Mouse (Mus musculus): ENCODE measurements at regions not wholly inside any gene's neighbourhood (a gene's known extent, or its start where the extent isn't known, plus 50 kb on each side); places are given as distances from the start of the nearest gene placed in this dataset.

DNA sequence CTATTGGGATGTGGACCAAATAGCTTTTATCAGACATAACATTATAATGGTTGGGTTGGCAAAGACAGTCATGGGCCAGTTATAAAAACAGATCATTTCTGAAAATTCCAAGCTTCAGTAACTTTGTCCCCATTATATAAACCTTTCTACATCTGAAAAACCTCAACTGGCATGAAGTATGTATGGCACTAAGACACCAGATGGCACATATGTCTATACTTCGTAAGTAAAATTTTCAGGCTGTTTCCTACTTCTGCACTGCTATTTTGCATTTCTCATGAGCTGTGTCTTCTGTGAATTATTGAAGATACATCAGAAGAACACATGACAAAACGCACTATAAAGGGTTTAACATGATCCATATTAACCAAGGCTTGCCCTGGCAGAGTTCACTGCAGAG is 428.1 kb downstream of the Pom121l12 start:
- DNase-seq (ENCODE audit: low read depth, low spot score) = no peak

DNA sequence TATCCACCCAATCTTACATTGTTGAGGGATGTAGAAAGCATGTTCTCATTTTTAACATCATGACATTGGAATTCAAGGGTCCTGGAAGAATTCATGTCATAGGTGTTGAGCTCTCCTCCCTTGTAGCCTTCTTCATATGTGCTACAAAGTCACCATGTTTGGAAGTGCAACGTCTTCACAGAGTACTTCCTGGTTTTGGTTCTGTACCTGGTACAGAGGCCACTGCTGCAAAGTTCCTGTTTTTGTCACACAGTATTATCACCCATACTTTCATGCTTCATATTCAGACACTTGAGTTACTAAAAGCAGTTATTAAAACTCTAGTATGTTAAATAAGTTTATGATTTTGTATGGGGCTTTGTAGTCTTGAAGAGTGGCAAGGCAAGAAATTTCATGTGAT is 443.1 kb downstream of the Pom121l12 start:
- no peak for DNase-seq (ENCODE audit: low read depth, low spot score)

DNA sequence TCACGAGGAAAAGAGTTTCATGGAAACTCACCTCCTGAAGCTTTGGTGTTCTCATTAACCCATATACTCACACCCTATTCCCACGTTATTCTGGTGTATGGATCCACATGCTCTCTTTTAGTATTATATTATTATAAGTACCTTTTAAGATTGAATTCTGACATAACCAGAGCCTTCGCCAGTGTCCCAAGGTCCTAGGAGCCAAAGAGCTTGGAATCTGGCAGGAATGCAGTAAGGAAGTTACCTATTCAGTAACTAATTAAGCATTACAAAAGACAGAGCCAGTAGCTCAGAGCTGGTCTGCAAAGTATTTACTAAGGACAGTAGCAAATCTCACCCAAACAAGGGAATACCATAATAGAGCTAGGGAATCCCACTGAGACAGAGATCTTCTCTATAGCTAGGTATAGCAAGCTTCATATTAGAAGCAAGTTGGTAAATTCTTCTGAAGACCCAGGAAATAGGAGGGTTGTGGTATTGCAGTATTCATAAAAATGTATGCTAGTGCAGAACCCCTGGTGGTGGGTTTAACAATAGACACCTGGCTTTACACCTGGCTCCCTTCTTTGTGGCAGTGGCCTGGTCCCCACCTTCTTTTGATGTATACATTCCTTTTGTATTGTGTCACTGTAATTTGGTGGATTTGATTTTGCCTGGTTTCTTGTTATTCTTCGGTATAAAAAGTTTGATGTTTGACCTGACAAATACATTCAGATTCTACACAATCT is 490.0 kb downstream of the Pom121l12 start:
- DNase-seq (ENCODE audit: low read depth, low spot score) = peak; percentile 26

DNA sequence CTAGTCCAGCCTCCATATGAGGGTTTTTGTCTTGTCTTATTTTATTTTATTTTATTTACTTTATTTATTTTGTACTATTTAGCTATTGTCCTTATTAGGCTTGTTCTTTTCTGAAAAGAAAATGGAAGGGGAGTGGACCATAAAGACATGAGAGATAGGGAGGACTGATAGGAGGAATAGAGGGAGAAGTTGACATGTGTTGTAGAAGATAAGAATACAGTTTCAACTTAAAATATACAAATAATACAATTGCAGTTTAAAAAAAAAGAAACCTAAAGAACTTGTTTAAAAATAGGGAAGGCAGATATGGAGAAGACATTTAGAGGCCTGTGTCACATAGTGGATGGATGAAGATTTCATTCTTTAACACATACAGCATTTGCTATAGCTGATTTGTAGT is 497.8 kb downstream of the Pom121l12 start:
- DNase-seq (ENCODE audit: low read depth, low spot score) = no peak

DNA sequence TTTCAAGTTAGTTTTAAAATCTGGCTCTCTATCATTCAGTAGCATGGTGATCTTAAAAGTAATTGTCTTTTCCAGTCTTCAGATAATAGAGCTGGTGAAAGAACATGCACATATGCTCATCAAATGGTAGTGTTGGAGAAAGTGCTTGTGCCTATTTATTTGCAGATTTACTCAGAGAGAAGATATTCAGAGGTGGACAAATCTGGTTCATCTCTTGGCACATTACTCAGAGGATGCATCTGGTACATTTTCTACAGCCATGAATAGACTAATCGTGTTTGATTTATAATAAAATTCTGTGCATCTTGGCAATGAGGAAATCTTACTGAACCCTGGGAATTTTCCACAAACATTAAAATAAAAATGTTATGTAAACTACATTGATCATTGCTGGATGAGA is 509.0 kb downstream of the Pom121l12 start:
- DNase-seq (ENCODE audit: low read depth, low spot score) = no peak

DNA sequence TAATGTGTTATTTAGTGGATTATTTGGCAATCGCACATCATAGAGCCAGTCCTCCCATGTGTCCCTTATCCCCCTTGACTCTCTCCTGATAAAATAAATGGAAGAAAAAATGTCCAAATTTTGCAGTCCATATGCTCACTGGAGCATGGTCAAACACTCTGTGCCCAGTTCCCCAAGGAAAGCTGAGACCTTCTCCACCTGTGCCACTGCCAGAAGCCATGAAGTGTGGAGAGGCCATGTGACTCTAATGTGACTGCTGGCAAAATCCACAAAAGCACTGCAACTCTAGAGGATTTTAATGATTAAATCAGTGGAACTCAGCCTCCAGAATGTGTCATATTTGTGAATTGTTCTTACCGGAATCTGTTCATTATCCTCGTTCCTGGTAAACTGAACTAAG is 514.5 kb downstream of the Pom121l12 start:
- DNase-seq (ENCODE audit: low read depth, low spot score) = no peak

DNA sequence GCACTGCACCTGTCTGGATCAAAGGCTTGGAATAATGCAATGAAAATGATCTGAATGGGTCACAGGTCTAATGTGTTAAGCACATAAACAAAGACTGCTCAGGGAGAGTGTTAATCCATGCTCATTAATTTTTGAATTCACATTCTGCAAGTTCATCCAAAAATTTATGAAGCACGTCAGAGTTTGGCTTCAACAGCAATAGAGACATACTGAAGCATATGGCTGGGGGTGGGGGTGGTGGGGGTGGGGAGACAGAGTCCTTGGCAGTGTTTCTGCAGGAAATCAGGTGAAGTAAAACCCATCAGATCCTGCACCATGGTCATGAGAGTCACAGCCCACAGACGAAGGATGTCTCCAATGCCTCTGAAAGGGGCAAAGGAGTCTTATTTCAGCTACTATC is 526.7 kb downstream of the Pom121l12 start:
- no peak for DNase-seq (ENCODE audit: low read depth, low spot score)

All from WW6 (cell line).